Mouse (Mus musculus) testis, adult 2 months (tissue): ENCODE data around the gene Rnf146. TPM values are rescaled to one million over a fixed set of nuclear protein-coding genes. Genes with fewer than 3 reads are reported as not detected.
A peak's percentile ranks its signal among the peaks of the same experiment; 100 is the strongest.

ENCODE experiments used
- H3K27ac ChIP-seq: fragments of 200-500 bp; 2 replicates; pipeline ENCODE4 v1.5.1; 2012; ENCODE audit warnings: low read depth, low read length; ENCODE audit not compliant: control insufficient read depth, insufficient read depth
- H3K27me3 ChIP-seq: fragments of 200-500 bp; 2 replicates; pipeline ENCODE4 v1.6.1; 2012; ENCODE audit warnings: mild to moderate bottlenecking, low read length, moderate library complexity; ENCODE audit not compliant: control insufficient read depth, insufficient read depth
- H3K36me3 ChIP-seq: fragments of 200-500 bp; 2 replicates; pipeline ENCODE4 v1.6.1; 2012; ENCODE audit warnings: mild to moderate bottlenecking, low read length; ENCODE audit not compliant: control insufficient read depth, insufficient read depth
- H3K4me1 ChIP-seq: fragments of 200-500 bp; 2 replicates; pipeline ENCODE4 v1.6.1; 2012; ENCODE audit warnings: low read length; ENCODE audit not compliant: control insufficient read depth, insufficient read depth
- H3K4me3 ChIP-seq: fragments of 200-500 bp; 2 replicates; pipeline ENCODE4 v1.5.1; 2012; ENCODE audit warnings: low read depth, mild to moderate bottlenecking, low read length, moderate library complexity, mixed read lengths; ENCODE audit not compliant: control insufficient read depth
- CTCF ChIP-seq: fragments of 200-500 bp; IDR thresholded peaks from 2 replicates; pipeline ENCODE4 v1.5.1; 2012; ENCODE audit warnings: low read depth, mild to moderate bottlenecking, inconsistent platforms, low read length, moderate library complexity; ENCODE audit not compliant: control insufficient read depth, insufficient read depth, insufficient replicate concordance
- POLR2A ChIP-seq: fragments of 200-500 bp; IDR thresholded peaks from 2 replicates; pipeline ENCODE4 v1.6.1; 2012; ENCODE audit warnings: low read depth, mild to moderate bottlenecking, inconsistent platforms, low read length, moderate library complexity; ENCODE audit not compliant: control insufficient read depth
- polyA plus RNA-seq: library from polyadenylated mRNA; depleted of rRNA; stranded (reverse); fragments of >200 nt; gene quantifications from 2 replicates; pipeline ENCODE4 v1.2.3, GENCODE M21; 2012; rRNA removed

The Rnf146 gene
- polyA plus RNA-seq, 1 experiment, result 44.1 TPM

- H3K27ac ChIP-seq, result peak overlapping the region; percentile 85
- H3K27me3 ChIP-seq, result no peaks in the 10 kb centered on the region
- H3K36me3 ChIP-seq, result no peaks in the 10 kb centered on the region
Observed at GRCm38 (mm10) chr10:29313905-29314304, 48.3 kb downstream of the Rnf146 start.

DNA sequence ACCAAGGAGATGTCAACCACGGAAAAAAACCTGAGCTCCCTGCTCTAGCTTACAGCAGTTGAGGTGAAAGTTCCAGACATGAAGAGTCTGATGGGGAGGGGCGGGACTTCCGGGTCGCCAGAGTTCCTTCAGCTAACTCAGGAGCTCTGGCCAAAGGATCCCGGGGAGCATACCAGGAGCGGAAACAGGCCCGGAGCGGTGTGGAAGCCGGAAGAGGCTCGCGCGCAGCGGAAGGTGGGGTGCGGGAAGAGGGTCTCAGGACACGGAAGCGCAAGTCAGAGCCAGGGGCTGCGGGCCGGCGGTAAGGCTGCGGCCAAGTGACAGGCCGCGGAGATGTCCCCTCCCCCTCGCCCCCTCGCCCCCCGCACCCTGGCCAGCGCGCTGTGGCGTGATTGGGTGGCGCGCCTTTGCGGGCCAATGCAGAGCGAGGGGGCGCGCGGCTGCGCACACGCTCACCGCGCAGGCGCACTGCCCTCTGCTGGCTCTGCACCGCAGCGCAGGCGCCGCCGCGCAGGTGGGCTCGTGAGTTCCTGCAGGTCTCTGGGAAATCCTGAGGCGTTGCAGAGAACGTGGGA lies 49.1 kb downstream of the Rnf146 start, which contains the start of gene Echdc1:
TSS of gene Echdc1 (plus strand) at position 103 of the 575 bp plus-strand sequence.
- TF ChIP-seq CTCF (peak; percentile 78), POLR2A (no peak; the same call in 1 of the 2 replicates)
- H3K4me3 ChIP-seq, result peak within 1 kb of the TSS; percentile 96
- H3K36me3 ChIP-seq, result no peaks in the 10 kb centered on the region
- peaks cover 2% of the 10 kb centered on the region; the same call in 1 of the 2 replicates for H3K4me1 ChIP-seq
- peak within 1 kb of the TSS; percentile 97 for H3K27ac ChIP-seq
- no peaks in the 10 kb centered on the region for H3K27me3 ChIP-seq

More at GRCm38 (mm10) chr10:29313905-29314304, 48.3 kb downstream of the Rnf146 start:
- Histone ChIP-seq H3K4me3 (peak overlapping the region; percentile 90; the same call in 1 of the 2 replicates), H3K4me1 (peaks cover 2% of the 10 kb centered on the region; the same call in 1 of the 2 replicates)
- TF ChIP-seq CTCF (no peak), POLR2A (no peak)

GRCm38 (mm10) chr10:29311480-29312219 lies 50.6 kb downstream of the Rnf146 start:
- no peak for TF ChIP-seq POLR2A
- TF ChIP-seq CTCF, result no peak
- Histone ChIP-seq H3K27ac (no peak overlapping the region), H3K36me3 (no peaks in the 10 kb centered on the region), H3K27me3 (no peaks in the 10 kb centered on the region), H3K4me1 (peaks cover 2% of the 10 kb centered on the region; the same call in 1 of the 2 replicates), H3K4me3 (no peak overlapping the region)

DNA sequence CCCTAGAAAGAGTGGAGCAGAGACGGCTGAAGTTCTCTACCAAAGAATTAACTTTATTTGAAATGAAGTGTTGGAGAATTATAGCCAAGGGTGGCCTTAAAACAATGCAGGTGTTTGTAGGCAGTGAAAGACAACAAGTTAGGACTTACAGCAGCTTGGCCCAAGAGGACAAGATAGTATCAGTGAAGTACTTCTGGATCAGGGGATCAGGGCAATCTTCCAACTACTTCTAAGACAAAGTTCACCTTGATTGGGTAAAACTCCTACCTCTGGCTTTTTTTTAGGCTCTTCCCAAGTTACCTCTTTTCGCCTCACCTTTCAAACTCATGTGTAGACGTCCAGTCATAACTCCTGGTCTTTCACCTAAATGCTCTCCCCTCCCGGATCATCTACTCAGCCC lies 60.0 kb downstream of the Rnf146 start:
- no peak overlapping the region for H3K27ac ChIP-seq
- TF ChIP-seq POLR2A (no peak), CTCF (no peak)
- no peak overlapping the region for H3K4me3 ChIP-seq
- no peaks in the 10 kb centered on the region for H3K4me1 ChIP-seq
- no peaks in the 10 kb centered on the region for H3K36me3 ChIP-seq
- H3K27me3 ChIP-seq, result no peaks in the 10 kb centered on the region

Other genes with a start within 250 kb of the Rnf146 start
- gene Soga3, start 218.6 kb downstream of the Rnf146 start, polyA plus RNA-seq, result 0.02 and 0.05 TPM in 2 replicates
- not detected in 2 replicates for gene Gm49353, start 163.5 kb downstream of the Rnf146 start, polyA plus RNA-seq
- 0.09 and 0.17 TPM in 2 replicates for gene 9330159F19Rik, start 150.8 kb downstream of the Rnf146 start, polyA plus RNA-seq
- gene Echdc1, start 49.3 kb downstream of the Rnf146 start, polyA plus RNA-seq, result 10.0 and 14.0 TPM in 2 replicates
- gene Rspo3, start 173.4 kb upstream of the Rnf146 start, polyA plus RNA-seq, result 0.37 TPM in 1 of 2 replicates, not detected in the other